Mouse (Mus musculus): ENCODE data around the gene Hist3h2ba. TPM values are rescaled to one million over a fixed set of nuclear protein-coding genes. Genes with fewer than 3 reads are reported as not detected.

The Hist3h2ba gene
- total and polyA plus RNA-seq, 2 experiments from 2014 or later: 7.0 to 26.3 TPM

GRCm38 (mm10) chr11:58984657-58985056 lies 35.9 kb downstream of the Hist3h2ba start:
- 66% methylated on average over 7 of the region's 7 CpGs for WGBS
- no peak for DNase-seq (ENCODE audit: low spot score)
- Histone ChIP-seq H3K4me2 (ENCODE audit: low read depth, low read length) (0 out of 2 replicates have a peak overlapping the region, but pooled peaks have one; percentile 45), H3K9ac (replicated peaks; ENCODE audit: low read depth, low read length) (0 out of 2 replicates have a peak overlapping the region, but pooled peaks have one; percentile 17), H3K4me3 (ENCODE audit: low read depth, low read length) (no peak overlapping the region), H3K4me1 (ENCODE audit: control insufficient read depth, insufficient read depth) (peaks cover 71% of the 10 kb centered on the region), H3K36me3 (replicated peaks; ENCODE audit: control insufficient read depth, insufficient read depth, low read length) (peaks cover 68% of the 10 kb centered on the region), H3K27ac (ENCODE audit: low read depth) (peak overlapping the region; percentile 87), H3K27me3 (ENCODE audit: control insufficient read depth, insufficient read depth, low read length) (no peaks in the 10 kb centered on the region), H3K9me3 (replicated peaks; ENCODE audit: control insufficient read depth, low read length) (no peaks in the 10 kb centered on the region)
- no peak for TF ChIP-seq CTCF (IDR thresholded peaks at IDR 0.05; ENCODE audit: low read depth)
- no peak for TF ChIP-seq EP300 (IDR thresholded peaks at IDR 0.05; ENCODE audit: low read depth)
- no peak for ATAC-seq (ENCODE audit: insufficient read depth, low read depth)

- 0 out of 2 replicates have a peak overlapping the region, but pooled peaks have one; percentile 87 for H3K27ac ChIP-seq (ENCODE audit: low read depth)
- no peak overlapping the region for H3K4me2 ChIP-seq (ENCODE audit: low read depth, low read length)
- WGBS: 51% methylated on average over 3 of the region's 3 CpGs
Measured at GRCm38 (mm10) chr11:58985299-58985917, 36.7 kb downstream of the Hist3h2ba start.

GRCm38 (mm10) chr11:58989166-58989565 lies 40.4 kb downstream of the Hist3h2ba start:
- 89% methylated on average over 4 of the region's 4 CpGs for WGBS
- no peaks in the 10 kb centered on the region for H3K27me3 ChIP-seq (ENCODE audit: control insufficient read depth, insufficient read depth, low read length)
- H3K36me3 ChIP-seq (replicated peaks; ENCODE audit: control insufficient read depth, insufficient read depth, low read length): peaks cover 57% of the 10 kb centered on the region
- no peak overlapping the region for H3K4me3 ChIP-seq (ENCODE audit: low read depth, low read length)
- H3K9me3 ChIP-seq (replicated peaks; ENCODE audit: control insufficient read depth, low read length): no peaks in the 10 kb centered on the region
- peaks cover 73% of the 10 kb centered on the region for H3K4me1 ChIP-seq (ENCODE audit: control insufficient read depth, insufficient read depth)
- ATAC-seq (ENCODE audit: insufficient read depth, low read depth) (no peak), DNase-seq (ENCODE audit: low spot score) (no peak)
- H3K4me2 ChIP-seq (ENCODE audit: low read depth, low read length): no peak overlapping the region
- no peak overlapping the region; the same call in 1 of the 2 replicates for H3K27ac ChIP-seq (ENCODE audit: low read depth)
- H3K9ac ChIP-seq (replicated peaks; ENCODE audit: low read depth, low read length): no peak overlapping the region
- no peak for TF ChIP-seq EP300 (IDR thresholded peaks at IDR 0.05; ENCODE audit: low read depth)
- no peak for TF ChIP-seq CTCF (IDR thresholded peaks at IDR 0.05; ENCODE audit: low read depth)

More at GRCm38 (mm10) chr11:58985299-58985917, 36.7 kb downstream of the Hist3h2ba start:
- H3K36me3 ChIP-seq (replicated peaks; ENCODE audit: control insufficient read depth, insufficient read depth, low read length): peaks cover 75% of the 10 kb centered on the region
- peaks cover 69% of the 10 kb centered on the region for H3K4me1 ChIP-seq (ENCODE audit: control insufficient read depth, insufficient read depth)
- ATAC-seq (ENCODE audit: insufficient read depth, low read depth) (no peak), DNase-seq (ENCODE audit: low spot score) (no peak)
- H3K4me3 ChIP-seq (ENCODE audit: low read depth, low read length): no peak overlapping the region
- H3K9ac ChIP-seq (replicated peaks; ENCODE audit: low read depth, low read length): no peak overlapping the region
- TF ChIP-seq EP300 (IDR thresholded peaks at IDR 0.05; ENCODE audit: low read depth) (no peak), CTCF (IDR thresholded peaks at IDR 0.05; ENCODE audit: low read depth) (no peak)
- no peaks in the 10 kb centered on the region for H3K9me3 ChIP-seq (replicated peaks; ENCODE audit: control insufficient read depth, low read length)
- H3K27me3 ChIP-seq (ENCODE audit: control insufficient read depth, insufficient read depth, low read length): no peaks in the 10 kb centered on the region

GRCm38 (mm10) chr11:58990141-58990540 lies 41.4 kb downstream of the Hist3h2ba start:
- peaks cover 5% of the 10 kb centered on the region; the same call in 1 of the 2 replicates for H3K27me3 ChIP-seq (ENCODE audit: control insufficient read depth, insufficient read depth, low read length)
- H3K27ac ChIP-seq (ENCODE audit: low read depth): peak overlapping the region; percentile 73
- no peak overlapping the region for H3K9ac ChIP-seq (replicated peaks; ENCODE audit: low read depth, low read length)
- peak; percentile 22 for ATAC-seq (ENCODE audit: insufficient read depth, low read depth)
- no peak for DNase-seq (ENCODE audit: low spot score)
- no peak for TF ChIP-seq CTCF (IDR thresholded peaks at IDR 0.05; ENCODE audit: low read depth)
- TF ChIP-seq EP300 (IDR thresholded peaks at IDR 0.05; ENCODE audit: low read depth): no peak
- WGBS: 44% methylated on average over 17 of the region's 17 CpGs
- no peaks in the 10 kb centered on the region for H3K9me3 ChIP-seq (replicated peaks; ENCODE audit: control insufficient read depth, low read length)
- H3K4me1 ChIP-seq (ENCODE audit: control insufficient read depth, insufficient read depth): peaks cover 73% of the 10 kb centered on the region
- H3K4me2 ChIP-seq (ENCODE audit: low read depth, low read length): no peak overlapping the region
- peaks cover 55% of the 10 kb centered on the region for H3K36me3 ChIP-seq (replicated peaks; ENCODE audit: control insufficient read depth, insufficient read depth, low read length)
- no peak overlapping the region for H3K4me3 ChIP-seq (ENCODE audit: low read depth, low read length)

GRCm38 (mm10) chr11:58990794-58991193 lies 42.1 kb downstream of the Hist3h2ba start:
- no peak overlapping the region for H3K9ac ChIP-seq (replicated peaks; ENCODE audit: low read depth, low read length)
- peak; percentile 72 for ATAC-seq (ENCODE audit: insufficient read depth, low read depth)
- peak overlapping the region; percentile 73 for H3K27ac ChIP-seq (ENCODE audit: low read depth)
- H3K36me3 ChIP-seq (replicated peaks; ENCODE audit: control insufficient read depth, insufficient read depth, low read length): peaks cover 55% of the 10 kb centered on the region
- no peak overlapping the region for H3K4me3 ChIP-seq (ENCODE audit: low read depth, low read length)
- DNase-seq (ENCODE audit: low spot score): peak; percentile 80
- H3K9me3 ChIP-seq (replicated peaks; ENCODE audit: control insufficient read depth, low read length): no peaks in the 10 kb centered on the region
- peaks cover 75% of the 10 kb centered on the region for H3K4me1 ChIP-seq (ENCODE audit: control insufficient read depth, insufficient read depth)
- TF ChIP-seq CTCF (IDR thresholded peaks at IDR 0.05; ENCODE audit: low read depth) (no peak), EP300 (IDR thresholded peaks at IDR 0.05; ENCODE audit: low read depth) (peak; percentile 72; the same call in 1 of the 2 replicates)
- peaks cover 5% of the 10 kb centered on the region; the same call in 1 of the 2 replicates for H3K27me3 ChIP-seq (ENCODE audit: control insufficient read depth, insufficient read depth, low read length)
- 36% methylated on average over 9 of the region's 9 CpGs for WGBS
- H3K4me2 ChIP-seq (ENCODE audit: low read depth, low read length): no peak overlapping the region; the same call in 1 of the 2 replicates
